Mouse (Mus musculus) left cerebral cortex, postnatal 36 days (tissue): ENCODE data around the gene Itgb7. TPM values are rescaled to one million over a fixed set of nuclear protein-coding genes. Genes with fewer than 3 reads are reported as not detected.

Experiments
- DNase-seq, 2 experiments: peaks; one replicate each; pipeline ENCODE4 v3.0.0; 2021 to 2022; ENCODE audit warnings: low spot score in 2 of 2, mixed read lengths in 1 of 2
- intact Hi-C: fragments of 180-260 bp; cut with DNase I; formaldehyde crosslinking; loops from one replicate; pipeline ENCODE4 v1.15.1; 2025
- total RNA-seq, 2 experiments: library from RNA; stranded (reverse); gene quantifications; 2 replicates each; pipeline ENCODE4 v1.2.3; 2021

Itgb7 gene
- total RNA-seq, 2 experiments from 2014 or later, result 1.1 to 1.5 TPM

DNA sequence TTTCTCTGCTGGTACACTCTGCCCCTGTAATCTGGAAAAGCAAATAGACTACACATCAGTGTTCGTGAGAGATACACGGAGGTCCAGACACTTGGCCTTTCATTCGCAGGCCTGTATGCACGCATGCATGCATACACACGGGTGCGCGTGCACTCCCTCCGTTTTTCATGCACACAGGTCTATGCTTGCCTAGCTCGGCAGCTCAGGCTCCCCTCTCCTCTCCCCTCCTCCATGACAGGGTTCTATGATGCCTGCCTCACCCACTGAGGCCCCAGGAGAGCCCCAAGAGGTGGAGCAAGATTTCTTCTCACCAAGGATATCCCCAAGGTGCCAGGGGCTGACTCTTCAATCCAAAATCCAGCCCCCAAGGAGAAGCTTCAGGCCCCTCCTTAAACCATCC lies 18.2 kb upstream of the Itgb7 start:
- intact Hi-C loops, result no loop called here

DNA sequence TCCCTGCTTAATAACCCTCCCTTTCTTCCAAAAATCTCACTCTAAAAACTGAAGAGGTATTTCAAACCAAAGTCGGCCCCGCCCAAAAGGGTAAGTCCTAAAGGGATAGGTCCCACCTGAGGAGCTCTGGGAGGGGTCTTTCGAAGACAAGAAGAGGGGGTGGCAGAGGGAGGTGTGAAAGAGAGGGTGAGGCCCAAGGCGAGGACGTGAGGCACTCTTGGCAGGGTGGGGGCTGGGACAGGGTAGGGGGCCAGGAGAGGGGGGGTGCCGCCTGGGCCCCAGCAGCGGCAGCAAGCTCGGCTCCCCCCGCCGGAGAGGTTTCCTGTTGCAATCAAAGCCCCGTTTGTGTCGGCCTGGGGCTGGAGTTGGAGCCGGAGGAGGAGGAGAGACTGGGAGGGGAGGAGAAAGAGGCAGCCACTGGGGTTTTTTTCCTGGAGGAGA lies 17.5 kb upstream of the Itgb7 start:
- DNase-seq, result no peak
- intact Hi-C loops, result no loop called here

More for the DNA sequence above, 18.2 kb upstream of the Itgb7 start:
- DNase-seq, result no peak

DNA sequence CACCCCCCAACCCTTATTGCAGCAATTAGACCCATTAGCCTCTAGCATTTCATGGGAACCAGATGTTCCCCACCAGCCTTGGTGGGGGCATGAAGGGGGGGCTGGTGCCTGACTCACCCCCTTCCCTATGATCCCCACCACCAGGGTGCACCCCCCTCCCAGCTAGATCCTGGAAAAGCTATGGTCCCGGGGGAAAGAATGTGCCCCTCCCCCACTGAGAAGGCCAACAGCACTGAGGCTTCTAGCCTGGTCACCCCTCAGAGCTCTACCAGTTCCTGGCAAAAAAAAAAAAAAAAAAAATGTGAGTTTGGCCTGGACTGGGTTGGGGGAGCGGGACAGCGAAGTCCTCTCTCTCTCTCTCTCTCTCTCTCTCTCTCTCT lies 17.1 kb upstream of the Itgb7 start:
- intact Hi-C loops, result no loop called here
- DNase-seq, result no peak

DNA sequence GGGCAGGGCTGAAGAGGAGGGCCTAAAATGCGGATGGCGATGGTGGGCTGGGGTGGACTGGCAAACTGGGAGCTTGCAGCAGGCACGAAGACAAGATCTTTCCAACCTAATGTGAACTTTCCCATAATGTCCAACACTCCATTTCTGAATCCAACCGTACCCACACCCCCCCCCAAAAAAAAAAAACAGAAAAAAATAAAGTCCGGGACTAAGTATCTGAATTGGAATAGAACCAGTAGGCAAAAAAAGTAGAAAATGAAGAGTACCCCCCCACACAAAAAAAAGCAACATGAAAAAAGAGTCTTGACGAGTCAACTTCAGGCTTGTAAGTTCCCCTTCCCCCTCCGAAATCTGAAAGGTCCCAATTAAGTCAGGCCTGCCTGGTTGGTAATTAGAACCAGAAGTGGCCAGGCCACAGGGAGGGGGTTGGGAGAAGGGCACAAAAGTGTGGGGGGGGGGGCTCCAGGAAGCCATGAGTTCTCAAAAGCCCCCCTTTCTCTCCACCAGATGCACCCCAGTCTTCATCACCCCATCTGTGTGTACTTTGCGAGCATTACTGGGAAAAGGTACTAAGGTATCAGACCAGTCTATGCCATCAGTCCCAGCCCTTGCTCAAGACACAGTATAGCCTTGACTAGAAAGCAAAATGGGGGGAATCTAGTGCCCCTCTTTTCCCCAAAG lies 16.5 kb upstream of the Itgb7 start:
- intact Hi-C loops, result no loop called here
- DNase-seq, result no peak

DNA sequence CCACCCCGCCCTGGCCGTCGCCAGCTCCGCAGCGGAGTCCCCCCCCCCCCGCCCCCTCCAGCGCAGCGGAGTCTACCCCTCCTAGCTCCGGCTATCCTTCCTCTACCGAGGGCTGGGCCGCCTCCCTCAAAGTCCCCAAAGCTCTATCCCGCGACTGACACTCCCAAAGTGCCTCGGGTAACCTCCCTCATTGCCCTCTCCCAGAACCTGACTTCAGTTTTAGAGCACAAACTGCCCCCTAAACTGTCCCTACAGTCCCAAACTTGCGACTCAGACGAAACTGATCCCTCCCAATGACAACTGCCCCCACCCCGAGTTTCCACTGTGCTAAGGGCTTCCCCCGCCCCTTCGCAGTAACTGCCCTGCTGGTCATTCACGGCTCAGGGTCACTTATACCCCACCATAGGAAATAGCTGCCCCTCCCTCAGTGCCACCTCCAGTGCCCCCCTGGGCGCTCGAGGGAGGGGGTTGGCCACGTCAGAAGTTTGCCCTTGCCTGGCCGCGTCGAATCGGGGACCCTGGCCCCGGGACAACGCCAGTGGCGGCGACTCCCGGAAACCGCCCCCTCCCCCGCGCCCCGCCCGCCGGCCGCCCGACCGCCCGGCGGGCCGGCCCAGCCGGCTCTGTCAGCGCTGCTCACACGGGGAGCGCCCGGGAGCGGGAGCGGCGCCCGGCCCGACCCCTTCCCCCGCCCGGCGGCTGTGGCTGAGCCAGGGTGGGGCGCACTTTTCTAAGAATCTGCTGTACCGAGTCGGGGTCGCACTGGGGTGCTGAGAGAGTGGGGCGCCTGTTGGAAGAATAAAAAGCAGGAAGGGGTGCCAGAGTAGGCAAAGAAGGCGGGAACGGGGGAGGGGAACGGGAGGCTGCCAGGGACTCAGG lies 15.7 kb upstream of the Itgb7 start:
- intact Hi-C loops, result loop anchor here (2.0 kb wide), 1 partner anchor 31 kb away; the partner anchor contains the start of gene Mfsd5
- DNase-seq, result peak; percentile 42 to 44

DNA sequence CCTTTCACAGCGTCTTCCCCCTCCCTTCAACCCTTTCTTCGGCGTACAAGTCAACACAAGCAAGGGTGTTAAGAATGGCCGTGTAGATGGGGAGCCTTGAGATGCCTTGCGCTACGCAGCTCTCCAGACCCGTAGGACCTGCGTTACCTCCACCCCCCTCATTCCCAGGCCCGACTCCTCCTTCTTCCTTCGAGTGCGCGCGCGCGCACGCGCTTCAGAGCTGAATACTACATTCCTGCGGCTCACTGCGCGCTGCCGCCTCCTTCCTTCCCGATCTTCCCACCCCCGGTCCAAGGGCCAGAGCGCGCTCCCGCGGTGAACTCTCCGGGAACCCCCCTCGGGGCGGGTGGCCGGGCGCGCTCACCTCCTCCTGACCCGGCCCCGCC lies 15.1 kb upstream of the Itgb7 start:
- intact Hi-C loops, result loop anchor here (2.0 kb wide), 1 partner anchor 32 kb away; the partner anchor contains the start of gene Mfsd5
- peak; percentile 87 to 88 for DNase-seq

DNA sequence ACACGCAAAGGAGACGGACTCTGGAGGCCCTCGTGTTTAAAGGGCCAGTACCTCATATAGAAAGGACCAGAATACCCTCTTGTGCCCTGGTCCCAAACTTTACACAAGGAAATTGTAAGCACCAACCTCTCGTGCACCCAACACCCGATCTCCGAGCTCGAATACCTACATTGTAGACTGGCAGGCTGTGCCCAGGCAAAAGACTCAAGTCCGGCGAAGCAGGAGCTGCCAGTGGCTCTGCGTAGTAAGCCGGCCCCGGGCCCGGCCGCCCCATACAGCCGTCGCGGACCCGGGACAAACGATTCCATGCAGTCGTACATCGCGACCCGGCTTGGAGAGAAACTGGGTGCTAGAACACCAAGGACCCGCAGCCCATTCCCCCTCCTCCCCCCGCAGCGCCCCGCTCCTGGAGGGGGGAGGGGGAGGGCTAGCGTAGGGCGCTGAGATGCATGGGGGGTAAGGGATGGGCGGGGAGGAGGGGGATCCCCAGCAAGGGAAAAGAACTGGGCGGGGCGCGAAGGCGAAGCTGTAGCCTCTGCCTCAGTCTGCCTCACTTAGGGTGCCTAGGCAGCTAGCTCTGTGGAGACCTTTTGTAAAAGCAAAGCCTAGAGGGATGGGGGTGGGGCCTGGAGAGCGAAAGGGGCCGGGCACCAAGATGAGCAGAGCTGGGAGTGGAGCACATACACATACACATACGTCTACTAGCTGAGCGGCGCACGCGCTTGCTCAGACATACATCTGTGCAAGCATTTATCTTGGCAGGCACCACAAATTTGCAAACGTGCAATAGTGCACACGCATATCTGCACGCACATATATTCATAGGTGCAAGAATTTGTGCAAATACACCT lies 14.4 kb upstream of the Itgb7 start:
- intact Hi-C loops, result loop anchor here (2.0 kb wide), 1 partner anchor 33 kb away; the partner anchor contains the start of gene Mfsd5
- DNase-seq, result peak; percentile 72 to 76

DNA sequence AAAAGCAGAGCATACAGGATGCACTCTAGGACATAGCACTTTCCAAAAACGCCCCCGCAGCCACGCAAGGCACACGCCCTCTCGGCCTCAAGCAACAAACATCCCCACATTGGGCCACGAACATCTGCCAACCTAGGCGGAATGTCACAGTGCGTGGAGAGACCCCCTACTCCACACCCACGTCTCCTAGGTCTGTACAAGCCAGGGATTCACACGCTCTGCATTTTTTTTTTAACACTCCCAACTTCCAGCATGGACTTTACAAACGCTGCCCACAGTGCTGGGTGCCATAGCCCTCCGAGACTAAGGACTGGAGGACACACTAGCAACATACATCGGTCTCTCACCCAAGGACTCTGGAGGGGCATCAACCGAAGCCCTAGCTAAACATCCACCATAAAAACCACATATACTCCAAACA lies 13.7 kb upstream of the Itgb7 start:
- intact Hi-C loops, result no loop called here
- DNase-seq, result no peak

DNA sequence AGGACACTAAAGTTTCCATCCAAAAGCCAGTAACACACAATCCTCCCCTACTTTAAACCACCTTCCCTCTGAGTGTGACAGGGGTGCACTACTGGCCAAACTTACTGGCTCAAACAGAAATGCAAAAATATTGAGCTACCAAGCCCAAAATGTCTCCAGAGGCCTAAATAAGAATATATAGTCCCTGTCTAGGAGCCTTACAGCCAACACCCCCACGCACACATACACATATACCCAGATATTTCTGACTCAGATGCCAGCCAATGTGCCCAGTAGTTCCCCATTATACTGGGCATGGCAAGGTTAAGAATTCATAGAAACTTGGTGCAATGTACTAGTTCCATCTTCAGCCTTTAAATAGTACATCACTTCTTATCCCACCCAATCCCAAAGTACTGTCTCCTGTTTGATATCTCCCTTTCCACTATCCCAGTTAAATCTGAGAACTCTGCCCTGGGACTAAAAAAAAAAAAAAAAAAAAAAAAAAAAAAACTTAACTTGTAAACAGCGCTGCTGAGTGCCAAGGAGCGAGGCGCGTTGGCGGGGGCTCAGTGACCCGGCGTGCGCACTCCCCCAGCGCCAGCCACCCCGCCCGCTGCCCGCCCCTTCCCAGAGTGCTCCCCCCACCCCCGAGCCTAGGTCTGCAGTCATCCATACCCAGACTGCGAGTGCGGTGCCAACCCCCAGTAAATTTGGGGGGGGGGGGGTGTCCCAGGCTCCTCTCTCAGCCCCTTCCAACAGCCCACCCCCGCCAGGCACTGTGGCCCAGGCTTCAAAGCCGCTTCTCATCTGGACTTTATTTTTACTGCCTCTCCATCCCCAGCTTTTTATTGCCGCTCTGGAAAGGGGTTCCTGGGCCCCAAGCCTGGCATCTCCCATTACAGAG lies 12.8 kb upstream of the Itgb7 start:
- DNase-seq, result no peak
- intact Hi-C loops, result no loop called here

DNA sequence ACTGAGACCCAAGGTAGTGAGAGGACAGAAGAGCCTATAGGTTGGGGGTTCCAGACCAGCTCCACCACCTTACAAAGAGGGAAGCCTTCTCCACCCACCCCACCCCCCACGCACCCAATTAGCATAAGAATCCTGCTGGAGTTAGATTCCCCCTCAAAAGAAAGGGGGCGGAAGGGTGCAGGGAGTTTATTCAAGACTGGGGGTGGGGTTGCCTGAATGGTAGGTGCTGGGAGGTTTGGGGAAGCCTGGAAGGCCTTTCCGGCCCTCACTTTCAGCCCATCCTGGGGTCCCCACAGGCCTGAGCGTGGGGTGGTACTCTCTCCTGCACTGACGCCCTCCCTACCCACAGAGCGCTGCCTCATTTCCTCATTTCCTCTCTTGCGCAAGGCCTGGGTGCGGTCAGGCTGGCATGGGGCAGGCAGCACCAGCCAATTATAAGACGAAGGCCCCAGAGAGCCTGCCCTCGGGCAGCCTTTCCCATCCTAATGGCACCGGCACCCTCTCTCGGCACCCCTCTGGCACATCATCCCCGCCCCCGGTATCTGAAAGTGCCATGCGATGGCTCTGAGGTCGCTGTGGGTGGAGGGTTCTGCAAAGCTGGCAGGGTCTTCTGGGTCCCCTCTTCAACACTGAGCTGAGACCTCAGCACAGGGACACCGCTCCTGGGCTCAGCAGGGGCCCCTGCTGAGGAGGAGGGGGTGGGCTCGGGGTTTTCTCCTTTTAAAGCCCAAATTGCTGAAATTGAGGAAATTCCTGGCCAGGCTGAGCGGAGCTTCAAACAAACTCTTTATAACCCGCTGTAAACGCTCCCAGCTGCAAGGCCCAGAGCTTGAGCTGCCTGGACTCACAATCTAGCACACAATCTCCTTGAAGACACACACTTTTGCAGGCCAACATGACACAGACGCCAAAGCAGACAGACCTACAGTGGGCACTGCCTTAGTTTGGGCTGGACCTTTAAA lies 11.8 kb upstream of the Itgb7 start:
- DNase-seq, result no peak
- intact Hi-C loops, result no loop called here

DNA sequence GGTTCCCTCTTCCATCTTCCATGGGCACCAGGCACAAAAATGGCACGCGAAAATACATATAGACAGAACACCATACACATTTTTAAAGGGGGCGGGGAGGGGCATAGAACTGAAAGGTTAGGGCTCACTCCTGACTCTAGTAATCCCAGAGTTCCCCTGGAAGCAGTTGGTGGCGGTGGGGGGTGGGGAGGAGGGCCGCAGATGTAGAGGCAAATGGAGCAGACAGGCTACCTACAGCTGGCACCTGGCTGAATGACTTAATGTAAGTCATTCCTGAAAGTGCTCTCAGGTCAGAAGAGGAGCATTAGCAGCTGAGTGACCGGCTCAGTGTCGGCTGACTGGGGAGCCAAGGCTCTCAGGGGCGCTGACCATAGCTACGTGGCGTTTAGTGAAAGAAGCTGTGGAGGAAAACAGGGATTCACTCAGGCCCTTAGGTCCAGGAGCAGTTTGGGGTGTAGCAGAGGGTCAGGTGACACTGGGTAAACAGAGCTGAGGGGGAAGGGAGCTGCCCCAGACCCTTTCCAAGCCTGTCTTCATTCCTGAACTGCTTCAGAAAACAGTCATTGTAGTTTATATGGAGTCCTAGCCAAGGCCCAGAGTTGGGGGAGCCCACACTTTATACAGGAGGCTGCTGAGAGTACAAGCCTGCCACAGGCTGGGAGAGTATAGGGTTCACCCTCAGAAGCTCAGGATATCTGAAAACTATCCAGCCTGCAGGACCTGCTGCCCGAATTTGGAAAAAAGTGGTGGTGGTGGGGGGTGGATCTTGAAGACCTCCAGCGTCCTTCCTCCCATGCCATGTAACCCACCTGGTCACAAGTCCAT lies 10.9 kb upstream of the Itgb7 start:
- intact Hi-C loops, result no loop called here

DNA sequence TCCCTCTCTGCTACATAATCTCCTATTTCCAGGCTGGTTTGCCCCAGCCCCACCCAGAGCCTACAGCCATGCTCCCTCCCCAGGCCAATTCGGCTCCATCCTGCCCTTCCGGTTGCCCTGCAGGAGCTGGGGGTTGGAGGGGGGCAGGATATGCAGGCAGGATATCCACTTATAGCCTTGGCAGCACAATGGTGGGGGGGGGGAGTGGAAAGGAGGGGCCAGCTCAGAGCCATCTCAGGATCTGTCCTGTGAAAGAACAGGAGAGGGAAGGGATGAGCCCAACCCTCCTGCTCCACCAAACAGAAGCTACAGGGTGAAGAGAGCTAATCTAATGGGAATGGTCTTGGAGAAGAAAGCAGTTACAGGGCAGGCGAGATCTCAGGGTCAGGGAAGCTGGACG lies 8.9 kb upstream of the Itgb7 start:
- intact Hi-C loops, result no loop called here
- no peak for DNase-seq

More for the DNA sequence above, 10.9 kb upstream of the Itgb7 start:
- no peak for DNase-seq

DNA sequence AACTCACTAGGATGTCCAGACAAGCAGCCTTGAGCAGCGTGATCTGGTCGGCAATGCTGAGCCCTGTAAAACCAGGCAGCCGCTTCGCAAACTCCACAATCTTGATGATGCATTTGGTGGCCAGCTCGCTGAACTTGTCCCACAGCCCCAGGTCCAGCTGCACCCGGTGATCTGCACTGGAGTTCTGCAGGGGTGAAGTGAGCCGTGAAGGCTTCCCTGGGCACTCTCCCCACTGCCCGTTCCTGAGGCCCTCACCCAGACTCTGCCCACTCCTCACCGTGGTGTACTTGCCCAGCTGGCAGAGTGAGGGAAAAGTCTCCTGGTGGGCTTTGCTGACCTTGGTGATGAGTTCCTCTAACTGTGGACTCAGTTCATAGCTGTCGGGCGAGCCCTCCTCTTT lies 8.1 kb upstream of the Itgb7 start:
- intact Hi-C loops, result loop anchor here (5.0 kb wide), 1 partner anchor 77 kb away; no protein-coding TSS in a partner anchor
- DNase-seq, result no peak

DNA sequence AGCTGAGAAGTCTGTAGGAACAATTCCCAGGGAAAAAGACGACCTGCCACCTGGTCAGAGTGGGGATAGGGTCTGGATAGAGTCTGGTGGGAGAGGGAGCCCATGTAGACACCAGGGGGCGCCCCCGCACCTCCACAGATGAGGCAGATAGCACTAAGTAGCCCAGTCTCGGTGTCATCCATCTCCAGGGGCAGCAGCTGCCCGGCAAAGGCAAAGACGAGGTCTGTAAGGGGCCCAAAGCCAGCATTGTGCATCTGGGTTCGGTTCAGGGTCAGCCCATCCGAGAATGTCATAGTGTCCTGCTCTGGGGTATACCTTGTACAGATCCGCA lies 7.5 kb upstream of the Itgb7 start:
- intact Hi-C loops, result loop anchor here (5.0 kb wide), 1 partner anchor 78 kb away; no protein-coding TSS in a partner anchor
- DNase-seq, result peak; percentile 62 to 65

DNA sequence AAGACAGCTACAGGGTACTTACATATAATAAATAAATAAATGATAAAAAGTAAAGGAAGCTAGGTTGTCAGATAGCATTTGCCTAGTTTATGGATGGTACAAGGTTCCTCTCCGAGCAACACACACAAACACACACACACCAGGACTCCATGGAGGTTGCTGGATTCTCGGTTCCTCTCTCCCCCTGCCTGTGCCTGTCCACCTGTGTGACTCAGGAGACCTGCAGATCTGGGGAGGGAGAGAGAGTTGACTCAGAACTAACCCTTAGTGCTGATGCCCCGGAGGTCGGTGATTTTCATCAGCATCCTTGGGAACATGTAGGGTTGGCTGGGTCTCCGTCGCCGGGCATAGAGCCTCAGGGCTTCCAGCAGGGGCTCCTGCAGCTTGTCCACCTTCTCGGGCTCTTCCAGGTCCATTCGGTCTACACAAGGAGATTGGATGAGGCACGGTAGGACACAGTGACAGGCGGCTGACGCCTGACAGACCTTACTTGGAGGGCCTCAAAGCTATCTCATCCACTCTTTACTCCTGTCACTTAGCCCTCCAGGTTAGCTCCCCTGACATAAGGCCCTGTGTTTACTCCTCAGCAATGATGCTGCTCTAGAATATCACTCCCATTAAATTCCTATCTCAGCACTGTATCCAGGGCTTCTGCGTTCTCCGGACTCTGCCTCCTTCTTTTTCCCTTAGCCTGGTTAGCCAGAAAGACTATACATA lies 7.0 kb upstream of the Itgb7 start:
- intact Hi-C loops, result loop anchor here (5.0 kb wide), 1 partner anchor 79 kb away; no protein-coding TSS in a partner anchor
- no peak for DNase-seq

DNA sequence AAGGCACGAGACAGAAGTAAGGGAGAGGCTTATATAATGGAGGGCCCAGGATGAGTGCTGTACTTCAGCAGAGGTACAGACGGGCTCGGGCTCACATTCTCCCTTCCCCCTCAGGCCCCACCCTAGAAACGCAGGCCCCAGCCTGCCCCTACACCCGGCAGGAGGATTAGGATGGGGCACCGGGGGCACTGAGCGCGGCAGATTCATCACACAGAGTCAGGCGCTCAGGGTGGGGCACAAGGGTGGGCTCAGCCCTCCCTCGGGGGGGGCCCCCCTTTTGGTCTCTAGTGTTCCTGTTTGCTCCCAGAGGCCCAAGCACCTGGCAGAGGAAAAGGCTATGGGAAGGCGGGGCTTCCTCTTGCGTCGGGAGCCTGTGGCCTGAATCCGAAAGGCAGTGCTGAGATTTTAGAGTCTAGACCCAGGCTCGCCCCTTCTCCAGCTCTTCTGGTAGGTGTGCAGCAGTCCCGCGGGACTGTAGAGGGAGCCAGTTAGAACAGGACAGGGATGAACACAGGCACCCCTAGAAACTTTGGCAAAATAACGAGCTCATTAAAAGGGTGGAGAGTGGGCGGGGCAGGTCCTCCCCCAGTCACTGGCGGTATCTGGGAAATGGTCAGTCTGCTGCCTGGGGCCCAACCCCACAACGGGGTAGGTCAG lies 3.8 kb upstream of the Itgb7 start:
- no peak for DNase-seq
- intact Hi-C loops, result loop anchor here (5.0 kb wide), 1 partner anchor 82 kb away; no protein-coding TSS in a partner anchor
